Mouse (Mus musculus): ENCODE results near the gene Slc9a6. TPM values are rescaled to one million over a fixed set of nuclear protein-coding genes. Genes with fewer than 3 reads are reported as not detected.

Slc9a6 gene
- total and polyA plus RNA-seq, 3 experiments, result 5.2 to 7.6 (median 5.3) TPM

- in situ Hi-C loops (cut with MboI; ENCODE audit: low pct_ligation_motif_present, low pct_unique_long_range_greater_than_20kb, low sequenced_read_pairs), result no loop called here
- H3K36me3 ChIP-seq (replicated peaks in 1 of 2; ENCODE audit: control insufficient read depth in 1 of 2, insufficient read depth in 1 of 2, low read length in 1 of 2), result no peaks in the 10 kb centered on the region
- no peak for DNase-seq (ENCODE audit: extremely low read depth)
- H3K9me3 ChIP-seq (replicated peaks; ENCODE audit: low read length), result no peaks in the 10 kb centered on the region
- no peak overlapping the region for H3K4me2 ChIP-seq (ENCODE audit: insufficient read depth, low read depth, poor library complexity, severe bottlenecking)
- H3K4me3 ChIP-seq (replicated peaks in 1 of 3; ENCODE audit: low read depth in 2 of 3, low read length in 2 of 3, poor library complexity in 1 of 3), result no peak overlapping the region
- no peaks in the 10 kb centered on the region for H3K79me2 ChIP-seq (replicated peaks; ENCODE audit: control insufficient read depth, extremely low read depth, insufficient read depth, poor library complexity, severe bottlenecking)
- dilution Hi-C loops (cut with MboI; ENCODE audit: extremely low pct_ligation_motif_present, extremely low pct_unique_long_range_greater_than_20kb, low sequenced_read_pairs), result no loop called here
- no peak for TF ChIP-seq ZMIZ1 (IDR thresholded peaks at IDR 0.05; ENCODE audit: low read depth, low read length)
- TF ChIP-seq UBTF (IDR thresholded peaks at IDR 0.05; ENCODE audit: low read depth, low read length), result no peak
- no peak for TF ChIP-seq MXI1 (IDR thresholded peaks at IDR 0.05; ENCODE audit: low read depth, low read length)
- TF ChIP-seq HCFC1 (IDR thresholded peaks at IDR 0.05; ENCODE audit: low read depth, low read length), result no peak
- no peak for TF ChIP-seq ETS1 (conservative IDR thresholded peaks at IDR 0.05; ENCODE audit: low read depth, low read length)
- no peak for TF ChIP-seq MAX (IDR thresholded peaks at IDR 0.05; ENCODE audit: low read length)
- TF ChIP-seq JUND (conservative IDR thresholded peaks at IDR 0.05; ENCODE audit: low read depth, low read length), result no peak
- no peak for TF ChIP-seq CHD2 (IDR thresholded peaks at IDR 0.05; ENCODE audit: low read length)
- no peak for TF ChIP-seq MEF2A (IDR thresholded peaks at IDR 0.05; ENCODE audit: borderline replicate concordance, low read depth, low read length)
- TF ChIP-seq SMC3 (IDR thresholded peaks at IDR 0.05; ENCODE audit: low read depth, low read length), result no peak
- no peak for TF ChIP-seq ZKSCAN1 (IDR thresholded peaks at IDR 0.05; ENCODE audit: borderline replicate concordance, low read depth, low read length)
- TF ChIP-seq MAFK (IDR thresholded peaks at IDR 0.05; ENCODE audit: insufficient replicate concordance, low read length), result no peak
- no peak for TF ChIP-seq PAX5 (IDR thresholded peaks at IDR 0.05; ENCODE audit: low read length)
- no peak overlapping the region for H3K27ac ChIP-seq (ENCODE audit: insufficient read depth, low read depth)
- no peaks in the 10 kb centered on the region for H3K27me3 ChIP-seq (replicated peaks)
- H3K4me1 ChIP-seq (ENCODE audit: control insufficient read depth in 1 of 2, insufficient read depth in 2 of 2), result no peaks in the 10 kb centered on the region
- H3K9ac ChIP-seq (ENCODE audit: insufficient read depth, low read depth), result no peak overlapping the region
Observed at GRCm38 (mm10) chrX:56682156-56682720, 72.7 kb downstream of the Slc9a6 start.

GRCm38 (mm10) chrX:56683521-56683920 is 74.0 kb downstream of the Slc9a6 start:
- Histone ChIP-seq H3K79me2 (replicated peaks; ENCODE audit: control insufficient read depth, extremely low read depth, insufficient read depth, poor library complexity, severe bottlenecking) (no peaks in the 10 kb centered on the region), H3K4me3 (replicated peaks in 1 of 3; ENCODE audit: low read depth in 2 of 3, low read length in 2 of 3, poor library complexity in 1 of 3) (no peak overlapping the region), H3K9ac (ENCODE audit: insufficient read depth, low read depth) (no peak overlapping the region), H3K27me3 (replicated peaks) (no peaks in the 10 kb centered on the region), H3K4me2 (ENCODE audit: insufficient read depth, low read depth, poor library complexity, severe bottlenecking) (no peak overlapping the region), H3K9me3 (replicated peaks; ENCODE audit: low read length) (no peaks in the 10 kb centered on the region), H3K4me1 (ENCODE audit: control insufficient read depth in 1 of 2, insufficient read depth in 2 of 2) (no peaks in the 10 kb centered on the region), H3K36me3 (replicated peaks in 1 of 2; ENCODE audit: control insufficient read depth in 1 of 2, insufficient read depth in 1 of 2, low read length in 1 of 2) (no peaks in the 10 kb centered on the region), H3K27ac (ENCODE audit: insufficient read depth, low read depth) (no peak overlapping the region)
- DNase-seq (ENCODE audit: extremely low read depth), result no peak
- no peak for TF ChIP-seq GABPA (IDR thresholded peaks at IDR 0.05; ENCODE audit: insufficient replicate concordance, low read depth, low read length)
- no peak for TF ChIP-seq ZMIZ1 (IDR thresholded peaks at IDR 0.05; ENCODE audit: low read depth, low read length)
- TF ChIP-seq JUN (IDR thresholded peaks at IDR 0.05; ENCODE audit: insufficient read depth, low read depth, low read length), result no peak
- TF ChIP-seq MAZ (IDR thresholded peaks at IDR 0.05; ENCODE audit: low read depth, low read length), result no peak
- no peak for TF ChIP-seq NRF1 (IDR thresholded peaks at IDR 0.05; ENCODE audit: low read depth, low read length)
- TF ChIP-seq MAX (IDR thresholded peaks at IDR 0.05; ENCODE audit: low read length), result no peak
- no peak for TF ChIP-seq CHD1 (IDR thresholded peaks at IDR 0.05; ENCODE audit: low read depth, low read length)
- TF ChIP-seq UBTF (IDR thresholded peaks at IDR 0.05; ENCODE audit: low read depth, low read length), result no peak
- no peak for TF ChIP-seq MYC (IDR thresholded peaks at IDR 0.05; ENCODE audit: low read depth, low read length)
- in situ Hi-C loops (cut with MboI; ENCODE audit: low pct_ligation_motif_present, low pct_unique_long_range_greater_than_20kb, low sequenced_read_pairs) (no loop called here), dilution Hi-C loops (cut with MboI; ENCODE audit: extremely low pct_ligation_motif_present, extremely low pct_unique_long_range_greater_than_20kb, low sequenced_read_pairs) (no loop called here)
